Mouse (Mus musculus) heart, adult 18-20 months (tissue): ENCODE results near the gene Arhgef38. TPM values are rescaled to one million over a fixed set of nuclear protein-coding genes. Genes with fewer than 3 reads are reported as not detected.

ENCODE experiments used
- DNase-seq, 2 experiments: peaks; one replicate each; pipeline ENCODE4 v3.0.0; 2021 to 2022; ENCODE audit warnings: mixed read lengths in 1 of 2
- long read RNA-seq, 2 experiments: library from polyadenylated mRNA; stranded (forward); transcript quantifications; one replicate each; pipeline ENCODE4 v2.0.0; 2021
- total RNA-seq, 2 experiments: library from RNA; stranded (reverse); gene quantifications; 2 replicates each; pipeline ENCODE4 v1.2.3; 2021

Arhgef38 gene
- total RNA-seq: under 1 TPM in 1 of 2 experiments, not detected in 1; 0.13 TPM
- long read RNA-seq, experiment 1: 0 reads
- long read RNA-seq, experiment 2: 0 reads

DNA sequence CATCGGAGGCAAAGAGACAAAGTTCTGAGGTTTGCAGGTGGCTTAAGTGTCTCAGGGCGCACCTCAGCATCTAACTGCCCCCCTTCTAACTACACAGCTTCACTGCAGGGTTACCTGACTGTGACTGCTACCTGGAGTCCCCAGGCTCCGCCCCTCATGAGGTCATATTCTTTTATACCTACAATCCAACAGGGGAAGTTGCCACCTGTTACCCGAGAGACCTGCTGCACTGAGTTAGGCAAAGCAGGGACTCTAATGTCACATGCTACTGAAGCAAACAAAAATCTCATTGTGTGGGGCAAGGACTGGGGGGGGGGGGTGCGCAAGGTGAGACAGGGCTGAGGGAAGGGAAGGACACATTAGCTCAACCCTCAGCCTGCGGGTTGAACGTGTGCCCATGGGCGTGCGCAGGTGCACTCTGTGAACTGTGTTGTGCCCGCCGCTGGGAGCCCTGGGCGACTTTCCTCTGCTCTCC, at the start of gene Arhgef38:
Arhgef38 (minus strand) TSS at position 129 of the 475 bp plus-strand sequence.
- DNase-seq: no peak

GRCm38 (mm10) chr3:133271887-133272286, 37.1 kb upstream of the Arhgef38 start:
- peak; percentile 26 to 82 for DNase-seq

- DNase-seq: no peak
These were observed 24.1 kb upstream of the Arhgef38 start for GRCm38 (mm10) chr3:133258860-133259259.

DNA sequence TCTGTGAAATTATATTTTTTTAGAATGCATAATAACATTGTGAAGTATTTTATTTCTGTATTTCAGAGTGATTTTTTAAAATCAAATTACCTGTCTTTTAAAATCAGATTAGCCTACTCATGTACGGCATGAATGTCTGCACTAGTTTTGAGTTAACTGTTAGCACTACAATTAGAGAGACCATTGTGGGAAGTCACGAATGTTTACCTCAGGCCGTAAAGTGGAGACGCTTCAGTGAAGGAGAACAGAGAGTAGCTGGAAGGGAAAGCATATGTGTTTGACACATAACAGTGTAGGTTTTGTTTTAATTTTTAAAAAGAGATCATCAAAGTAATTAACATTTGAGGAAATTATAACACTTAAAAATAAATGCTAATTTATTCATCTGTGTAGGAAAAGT, 21.1 kb upstream of the Arhgef38 start:
- no peak for DNase-seq

GRCm38 (mm10) chr3:133244027-133244426, 9.3 kb upstream of the Arhgef38 start:
- no peak for DNase-seq

DNA sequence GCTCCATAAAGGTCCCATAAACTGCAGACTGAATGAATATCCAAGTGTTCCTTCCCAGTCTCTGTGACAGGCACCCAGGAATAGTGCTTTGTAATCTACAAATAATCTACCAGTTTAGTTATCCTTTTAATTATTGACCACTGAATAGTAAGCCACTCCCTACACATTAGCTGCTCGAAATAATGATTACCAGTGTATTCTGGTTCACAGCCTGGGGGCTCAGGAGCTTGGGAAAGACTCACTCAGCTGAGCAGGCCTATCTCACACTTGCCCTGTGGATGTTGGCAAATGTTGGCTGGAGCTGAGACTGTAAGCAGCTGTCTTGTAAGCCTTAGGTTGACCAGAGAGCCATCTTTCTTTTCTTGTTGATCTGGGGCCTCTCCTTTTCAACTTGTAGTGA, 7.2 kb upstream of the Arhgef38 start:
- no peak for DNase-seq

GRCm38 (mm10) chr3:133233993-133234392, 756 bp downstream of the Arhgef38 start:
- DNase-seq: no peak

GRCm38 (mm10) chr3:133230427-133230826, 4.3 kb downstream of the Arhgef38 start:
- DNase-seq: no peak

GRCm38 (mm10) chr3:133229594-133229993, 5.2 kb downstream of the Arhgef38 start:
- no peak for DNase-seq

DNA sequence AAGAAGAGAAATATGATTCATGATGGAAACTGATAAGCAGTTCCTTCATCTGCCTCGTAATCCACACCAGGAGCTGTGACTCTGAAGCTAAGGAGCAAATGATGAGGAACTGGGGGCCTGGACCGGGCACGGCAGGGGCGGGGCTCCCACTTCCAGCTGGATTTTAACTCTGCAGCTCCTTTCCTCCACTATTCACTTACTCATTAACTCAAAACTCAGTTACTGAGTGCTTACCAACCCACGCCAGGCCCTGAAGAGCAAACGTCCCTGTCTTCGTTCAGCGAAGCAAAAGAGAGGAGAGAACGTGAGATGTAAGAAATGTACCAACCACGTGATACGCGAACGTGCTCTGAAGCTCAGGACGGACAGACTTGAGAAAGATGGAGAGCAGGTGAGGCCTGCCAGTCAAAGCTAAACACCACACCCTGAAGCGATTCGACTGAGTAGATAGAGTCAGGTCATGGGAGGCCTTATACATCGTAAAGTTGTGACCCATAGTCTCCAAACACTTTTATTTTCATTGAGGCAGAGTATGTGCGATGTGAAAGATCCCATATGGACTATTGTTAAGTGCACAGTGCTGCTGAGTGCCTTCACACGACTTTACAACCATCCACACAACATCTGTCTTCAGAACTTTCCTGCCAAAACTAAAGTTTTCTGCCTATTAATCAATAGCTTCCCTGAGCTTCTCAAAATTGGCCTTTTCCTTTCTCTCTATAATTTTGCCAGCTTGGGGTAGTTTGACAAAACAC, 7.3 kb downstream of the Arhgef38 start:
- no peak for DNase-seq

DNA sequence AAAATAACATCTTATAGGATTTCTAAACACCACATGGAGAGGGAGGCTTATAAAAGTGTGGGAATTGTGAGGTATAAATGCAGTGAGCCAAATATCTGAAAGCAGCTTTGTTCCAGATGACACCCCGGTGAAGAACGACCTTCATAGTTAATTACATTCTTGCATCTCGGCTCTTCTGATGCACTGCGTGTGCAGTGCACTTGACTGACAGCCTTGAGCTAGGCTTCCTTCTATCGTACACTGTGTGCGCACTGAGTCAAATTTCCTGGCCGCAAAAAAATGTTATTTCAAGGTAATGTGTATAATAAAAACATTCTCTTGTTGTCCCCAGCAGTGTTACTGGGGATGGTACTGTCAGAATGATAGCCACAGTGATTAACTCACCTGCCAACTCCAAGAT, 16.2 kb downstream of the Arhgef38 start:
- no peak for DNase-seq

GRCm38 (mm10) chr3:133215198-133215819, 19.4 kb downstream of the Arhgef38 start:
- DNase-seq: no peak

DNA sequence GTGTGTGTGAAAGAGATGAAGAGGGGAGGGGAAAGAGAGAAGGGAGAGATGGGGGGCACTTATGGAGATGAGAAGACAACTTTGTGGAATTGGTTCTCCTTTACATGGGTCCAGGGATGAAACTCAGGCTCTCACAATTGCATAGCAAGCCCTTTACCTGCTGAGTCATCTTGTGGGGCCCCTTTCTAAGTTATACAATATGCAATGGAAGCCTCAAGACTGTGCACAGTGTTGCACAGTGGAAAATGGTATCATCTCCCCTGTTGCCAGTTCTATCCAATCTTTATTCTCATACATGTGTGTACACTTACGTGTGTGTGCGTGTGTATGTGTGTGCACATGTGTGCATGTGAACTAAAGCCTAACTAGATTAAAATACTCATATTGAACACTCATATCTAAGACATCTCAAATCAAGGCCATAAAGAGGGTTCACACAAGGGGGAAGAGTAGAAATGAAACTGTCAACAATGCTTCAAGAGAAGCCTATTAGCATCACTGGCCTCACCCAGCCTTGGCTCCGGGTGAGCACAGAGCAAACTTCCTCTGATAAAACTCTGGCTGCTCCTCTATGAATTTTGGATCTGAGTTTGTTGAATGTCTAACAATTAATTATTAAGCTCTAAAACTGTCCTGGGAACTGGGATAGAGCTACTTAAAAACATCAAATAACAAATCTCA, 21.2 kb downstream of the Arhgef38 start:
- no peak for DNase-seq

DNA sequence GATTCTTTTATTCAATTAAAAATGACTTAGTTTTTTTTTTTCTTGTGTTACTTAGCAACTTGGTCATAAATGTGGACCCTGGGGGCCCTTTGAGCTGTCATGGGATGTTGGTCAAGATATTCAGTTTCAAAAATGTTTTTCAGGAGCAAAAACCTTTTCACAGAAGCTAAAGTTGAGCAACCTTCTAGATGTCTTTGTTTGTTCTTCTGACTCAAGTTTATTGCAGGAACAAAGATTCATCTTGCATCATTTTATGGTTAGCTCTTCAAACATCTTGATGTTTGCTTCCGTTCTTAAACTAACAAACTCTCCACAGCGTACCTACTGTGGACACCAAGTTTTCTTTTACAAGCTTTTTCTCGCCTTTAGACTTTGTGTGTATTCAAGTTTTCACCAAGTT, 23.4 kb downstream of the Arhgef38 start:
- DNase-seq: no peak

GRCm38 (mm10) chr3:133203713-133204112, 31.0 kb downstream of the Arhgef38 start:
- no peak for DNase-seq

- DNase-seq: no peak
These were observed 32.6 kb downstream of the Arhgef38 start for GRCm38 (mm10) chr3:133202171-133202570.

- DNase-seq: no peak
These were observed 45.8 kb downstream of the Arhgef38 start for GRCm38 (mm10) chr3:133188930-133189329.

- no peak for DNase-seq
These were observed 47.2 kb downstream of the Arhgef38 start for GRCm38 (mm10) chr3:133187524-133187923.

DNA sequence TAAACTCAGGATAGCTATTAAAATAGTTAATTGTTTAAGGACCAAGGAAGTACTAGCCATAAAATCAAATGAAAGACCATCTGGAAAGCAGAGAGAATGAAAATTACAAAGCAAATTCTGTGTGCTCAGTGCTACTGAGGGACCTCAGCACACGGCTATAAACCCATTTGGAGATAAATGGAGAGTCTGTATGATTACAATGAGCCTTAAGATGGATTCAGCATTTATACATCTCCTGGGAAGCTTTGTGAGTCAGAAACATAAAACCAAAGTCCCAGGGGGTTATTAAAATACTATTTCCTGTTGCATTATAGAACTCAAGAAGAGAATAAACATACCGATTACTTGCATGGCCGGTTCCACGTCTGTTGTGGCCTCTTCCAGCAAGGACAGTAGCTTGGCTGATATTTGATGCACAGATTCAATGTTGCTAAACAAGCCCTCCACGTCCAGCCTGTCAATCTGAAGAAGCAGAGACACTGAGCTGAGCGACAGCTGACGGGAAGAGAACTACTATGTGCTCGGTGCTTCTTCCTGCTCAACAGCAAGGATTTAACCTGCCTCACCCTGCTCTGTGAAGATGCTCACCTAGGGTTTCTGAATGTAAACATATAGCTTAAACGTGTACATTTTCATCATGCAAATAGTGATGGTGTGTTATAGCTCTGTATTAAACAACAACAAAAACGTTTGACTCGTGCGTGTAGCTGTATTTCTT, 58.6 kb downstream of the Arhgef38 start:
- DNase-seq: no peak

DNA sequence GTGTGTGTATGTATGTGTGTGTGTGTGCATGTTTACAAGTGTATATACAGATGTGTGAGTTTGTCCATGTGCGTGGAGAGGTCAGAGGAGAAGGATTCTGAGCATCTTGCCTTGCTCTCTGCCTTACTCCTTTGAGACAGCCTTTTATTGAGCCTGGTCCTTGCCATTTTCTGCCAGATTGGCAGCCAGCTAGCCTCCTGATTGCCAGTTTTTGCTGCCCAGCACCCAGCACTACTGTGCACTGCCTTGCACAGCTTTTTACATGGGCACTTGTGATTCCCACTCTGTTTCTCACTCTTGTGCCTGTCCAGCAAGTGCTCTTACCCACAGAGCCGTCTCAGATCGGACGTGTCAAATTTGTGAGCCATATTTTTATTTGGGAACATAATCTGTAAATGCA, 62.5 kb downstream of the Arhgef38 start:
- no peak for DNase-seq

DNA sequence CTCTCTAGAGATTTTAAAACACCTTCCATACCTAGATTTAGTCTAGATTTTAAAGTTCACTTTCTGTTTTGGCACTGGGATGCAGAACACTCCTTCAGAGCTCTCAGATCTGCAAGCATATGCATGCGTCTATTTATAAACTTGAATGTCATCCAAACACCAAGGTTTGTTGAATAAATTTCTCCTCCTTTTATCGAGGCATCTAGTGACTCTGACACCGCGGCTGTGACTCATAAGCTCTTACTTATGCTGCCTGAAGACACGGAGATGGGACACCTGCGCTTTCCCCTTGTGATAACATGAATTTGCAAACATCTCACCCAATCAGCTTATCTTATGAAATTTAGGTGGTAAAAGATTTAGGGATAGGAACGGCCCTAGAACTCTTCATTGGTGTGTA, 65.0 kb downstream of the Arhgef38 start:
- DNase-seq: peak in 1 of 2 experiments; percentile 0

- no peak for DNase-seq
These were observed 67.2 kb downstream of the Arhgef38 start for GRCm38 (mm10) chr3:133167550-133167949.
